Mouse (Mus musculus) stomach, postnatal 0 days (tissue): ENCODE measurements at regions not wholly inside any gene's neighbourhood (a gene's known extent, or its start where the extent isn't known, plus 50 kb on each side); places are given as distances from the start of the nearest gene placed in this dataset.
A peak's percentile ranks its signal among the peaks of the same experiment; 100 is the strongest.

Source experiments
- ATAC-seq: fragments of 200-750 bp; cut with Nextera tagmentation; 2 replicates; pipeline ENCODE4 v1.8.0; 2017; ENCODE audit not compliant: low FRiP score, low TSS enrichment
- DNase-seq: peaks from one replicate; pipeline ENCODE4 v3.0.0-alpha.2; 2016; ENCODE audit warnings: low spot score
- H3K27ac ChIP-seq: fragments of 300-500 bp; sonication (generic); replicated peaks from 2 replicates; pipeline ENCODE4 v1.5.1; 2014; ENCODE audit warnings: mild to moderate bottlenecking, control low read depth
- H3K27me3 ChIP-seq: fragments of 300-500 bp; sonication (generic); 2 replicates; pipeline ENCODE4 v1.6.1; 2014; ENCODE audit warnings: low read length; ENCODE audit not compliant: control insufficient read depth, insufficient read depth
- H3K36me3 ChIP-seq: fragments of 300-500 bp; sonication (generic); 2 replicates; pipeline ENCODE4 v1.6.1; 2014; ENCODE audit warnings: low read length, mixed read lengths; ENCODE audit not compliant: control insufficient read depth, insufficient read depth
- H3K4me1 ChIP-seq: fragments of 300-500 bp; sonication (generic); replicated peaks from 2 replicates; pipeline ENCODE4 v1.6.1; 2014; ENCODE audit warnings: antibody characterized with exemption; ENCODE audit not compliant: control insufficient read depth, insufficient read depth
- H3K4me2 ChIP-seq: fragments of 300-500 bp; sonication (generic); replicated peaks from 2 replicates; pipeline ENCODE4 v1.6.1; 2014; ENCODE audit warnings: low read depth, mild to moderate bottlenecking, control low read depth, moderate library complexity
- H3K4me3 ChIP-seq: fragments of 300-500 bp; sonication (generic); 2 replicates; pipeline ENCODE4 v1.5.1; 2014; ENCODE audit warnings: low read depth, low read length, control low read depth
- H3K9ac ChIP-seq: fragments of 300-500 bp; sonication (generic); 2 replicates; pipeline ENCODE4 v1.6.1; 2014; ENCODE audit warnings: mild to moderate bottlenecking, low read length, control low read depth, mixed read lengths
- H3K9me3 ChIP-seq: fragments of 300-500 bp; sonication (generic); 2 replicates; pipeline ENCODE4 v1.6.1; 2016; ENCODE audit warnings: low read length; ENCODE audit not compliant: control insufficient read depth
- CTCF ChIP-seq: IDR thresholded peaks from 2 replicates; pipeline ENCODE4 v1.5.1; 2016; ENCODE audit warnings: antibody characterized with exemption, low read depth, mild to moderate bottlenecking, moderate library complexity
- EP300 ChIP-seq: optimal IDR thresholded peaks from 2 replicates; pipeline ENCODE3; 2016; ENCODE audit warnings: antibody characterized with exemption
- WGBS: fragments of 180-500 bp; shearing (Covaris S2); extraction: QIAGEN DNeasy Blood & Tissue Kit; methylation state at CpG from one replicate; pipeline ENCODE4 v1.1.7; 2014; 5-methylcytosine and 5-hydroxymethylcytosine counted together

DNA sequence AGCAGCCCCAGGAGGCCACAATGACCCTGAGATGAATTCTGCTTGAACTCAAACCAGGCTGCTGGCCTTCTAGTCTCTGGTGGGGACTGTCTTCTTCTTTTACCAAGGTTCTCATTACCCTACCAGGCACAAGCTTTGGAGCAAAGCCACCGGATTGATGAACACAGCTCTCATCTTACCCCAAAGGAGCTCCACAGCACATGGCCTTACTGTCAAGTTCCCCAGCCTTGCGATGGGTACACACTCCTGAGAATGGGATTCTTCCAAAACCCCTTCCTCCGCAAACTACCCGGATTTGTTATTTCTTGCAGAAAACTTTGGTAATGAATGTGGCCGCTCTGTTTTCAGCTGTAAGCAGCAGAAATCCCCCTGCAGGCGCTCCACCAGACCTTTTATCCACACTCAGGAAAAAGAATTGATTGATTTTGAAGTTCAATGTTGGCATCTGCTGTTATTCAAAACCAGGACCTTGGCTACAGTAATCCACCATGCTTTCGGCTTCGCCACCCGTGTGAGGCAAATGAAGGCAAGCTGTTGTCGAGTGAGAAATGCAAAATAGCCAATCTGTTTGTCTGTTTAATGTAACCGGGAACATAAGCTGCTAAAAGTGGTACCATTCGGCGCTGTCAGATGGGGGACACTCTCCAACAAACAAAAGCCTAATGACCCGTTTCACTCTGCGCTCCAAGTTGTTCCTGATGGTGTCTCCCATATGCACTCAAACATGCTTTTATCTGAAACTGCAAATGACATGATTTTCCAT, 278.9 kb downstream of the Maf start:
- DNase-seq = no peak
- 85% methylated on average over 15 of the region's 15 CpGs for WGBS

DNA sequence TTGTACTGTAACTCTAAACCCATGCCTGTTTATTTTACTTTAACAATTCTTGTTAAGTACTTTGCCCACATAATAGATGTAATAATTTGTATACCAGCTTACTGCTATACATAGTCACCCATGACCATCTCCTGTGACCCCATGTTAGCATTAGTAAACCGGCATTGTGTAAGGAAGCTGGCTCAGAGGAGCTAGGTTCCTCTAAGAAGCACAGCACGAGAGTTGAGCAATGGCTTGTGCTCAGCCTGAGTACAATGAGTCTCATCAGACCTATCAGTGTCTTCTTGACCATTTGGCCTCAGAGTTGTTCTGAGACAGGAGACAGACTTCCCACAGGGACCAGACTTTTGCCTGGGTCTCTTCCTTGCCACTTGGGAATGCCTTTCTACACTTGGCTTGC, 279.6 kb downstream of the Maf start:
- no peaks in the 10 kb centered on the region for H3K4me1 ChIP-seq
- no peaks in the 10 kb centered on the region for H3K9me3 ChIP-seq
- H3K27ac ChIP-seq = no peak overlapping the region
- H3K27me3 ChIP-seq = no peaks in the 10 kb centered on the region
- WGBS = 81% methylated on average over 2 of the region's 2 CpGs
- no peaks in the 10 kb centered on the region for H3K36me3 ChIP-seq
- H3K4me2 ChIP-seq = no peak overlapping the region
- no peak overlapping the region for H3K4me3 ChIP-seq
- ATAC-seq (no peak), DNase-seq (no peak)
- no peak for TF ChIP-seq CTCF
- TF ChIP-seq EP300 = no peak
- no peak overlapping the region for H3K9ac ChIP-seq

More for the DNA sequence above, 278.9 kb downstream of the Maf start:
- H3K4me3 ChIP-seq = no peak overlapping the region
- H3K4me2 ChIP-seq = no peak overlapping the region
- no peaks in the 10 kb centered on the region for H3K9me3 ChIP-seq
- no peaks in the 10 kb centered on the region for H3K36me3 ChIP-seq
- no peak for TF ChIP-seq EP300
- TF ChIP-seq CTCF = no peak
- no peak overlapping the region for H3K9ac ChIP-seq
- no peaks in the 10 kb centered on the region for H3K27me3 ChIP-seq
- no peak overlapping the region for H3K27ac ChIP-seq
- H3K4me1 ChIP-seq = no peaks in the 10 kb centered on the region
- ATAC-seq = no peak

DNA sequence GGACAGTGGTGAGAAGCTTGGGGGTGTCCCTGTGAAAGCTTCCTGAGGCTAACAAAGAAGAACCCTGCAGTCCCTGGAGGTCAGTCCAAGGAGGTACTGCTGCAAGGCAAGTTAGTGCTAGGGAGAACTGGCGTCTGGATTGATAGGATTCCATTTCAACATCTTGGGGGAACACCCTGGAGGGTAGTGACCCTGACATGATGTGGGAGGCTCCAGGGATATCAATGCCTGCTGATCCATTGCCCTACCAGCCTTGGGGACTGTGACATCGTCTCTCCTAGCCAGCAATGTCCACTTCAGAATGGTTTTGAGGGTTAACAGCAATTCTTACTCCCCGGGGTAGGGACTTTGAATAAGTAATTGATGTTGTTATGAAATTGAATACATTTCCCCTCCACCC, 280.1 kb downstream of the Maf start:
- Histone ChIP-seq H3K4me3 (no peak overlapping the region), H3K4me1 (no peaks in the 10 kb centered on the region), H3K27me3 (no peaks in the 10 kb centered on the region), H3K4me2 (no peak overlapping the region), H3K9ac (no peak overlapping the region), H3K36me3 (no peaks in the 10 kb centered on the region), H3K27ac (no peak overlapping the region), H3K9me3 (no peaks in the 10 kb centered on the region)
- TF ChIP-seq CTCF = no peak
- TF ChIP-seq EP300 = no peak
- no peak for ATAC-seq
- no peak for DNase-seq
- 64% methylated on average over 3 of the region's 3 CpGs for WGBS

DNA sequence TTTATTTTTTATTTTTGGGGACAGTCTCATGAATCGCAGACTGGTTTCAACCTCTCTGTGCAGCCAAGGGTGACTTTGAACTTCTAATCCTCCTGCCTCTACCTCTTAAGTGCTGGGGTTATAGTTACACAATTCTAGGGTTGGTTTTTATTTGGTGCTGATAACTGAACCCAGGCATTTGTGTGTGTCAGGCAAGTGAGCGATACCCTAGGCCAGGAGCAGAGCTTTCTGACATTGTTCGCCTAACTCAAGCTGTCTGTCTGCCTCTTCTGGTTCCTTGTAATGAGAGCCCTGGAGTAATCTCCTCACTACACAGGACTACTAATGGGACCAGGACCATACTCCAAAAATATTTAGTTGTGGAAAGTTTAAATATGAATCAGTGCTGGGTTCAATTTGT, 281.1 kb downstream of the Maf start:
- Histone ChIP-seq H3K4me3 (no peak overlapping the region), H3K27ac (no peak overlapping the region), H3K27me3 (no peaks in the 10 kb centered on the region), H3K9ac (no peak overlapping the region), H3K4me2 (no peak overlapping the region), H3K36me3 (no peaks in the 10 kb centered on the region), H3K9me3 (no peaks in the 10 kb centered on the region), H3K4me1 (no peaks in the 10 kb centered on the region)
- TF ChIP-seq EP300 (no peak), CTCF (no peak)
- ATAC-seq (no peak), DNase-seq (no peak)
- 86% methylated on average over 3 of the region's 3 CpGs for WGBS

DNA sequence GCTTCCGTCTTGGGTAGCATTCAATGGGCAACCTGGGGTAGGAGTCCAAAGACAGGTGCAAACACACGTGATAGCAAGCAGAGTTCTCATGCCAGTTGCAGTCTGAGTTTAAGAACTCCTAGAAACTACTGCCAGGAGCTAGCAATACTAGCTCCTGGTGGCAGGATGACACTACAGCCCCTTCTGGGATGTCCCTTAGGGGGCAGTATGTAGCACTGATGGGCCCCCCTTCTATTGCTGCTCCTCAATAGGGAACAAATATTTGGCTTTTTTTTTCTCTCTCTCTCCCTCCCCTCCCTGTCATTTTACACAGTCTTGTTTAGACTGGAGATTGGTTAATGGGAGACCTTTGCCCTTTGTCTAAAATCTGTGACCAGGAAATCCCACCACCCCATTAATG, 282.2 kb downstream of the Maf start:
- Histone ChIP-seq H3K9ac (no peak overlapping the region), H3K36me3 (no peaks in the 10 kb centered on the region), H3K4me2 (no peak overlapping the region), H3K4me3 (no peak overlapping the region), H3K27ac (no peak overlapping the region), H3K27me3 (no peaks in the 10 kb centered on the region), H3K4me1 (no peaks in the 10 kb centered on the region), H3K9me3 (no peaks in the 10 kb centered on the region)
- peak; percentile 32; the same call in 1 of the 2 replicates for TF ChIP-seq CTCF
- TF ChIP-seq EP300 = no peak
- ATAC-seq = no peak
- no peak for DNase-seq
- WGBS = 39% methylated on average over 2 of the region's 2 CpGs

DNA sequence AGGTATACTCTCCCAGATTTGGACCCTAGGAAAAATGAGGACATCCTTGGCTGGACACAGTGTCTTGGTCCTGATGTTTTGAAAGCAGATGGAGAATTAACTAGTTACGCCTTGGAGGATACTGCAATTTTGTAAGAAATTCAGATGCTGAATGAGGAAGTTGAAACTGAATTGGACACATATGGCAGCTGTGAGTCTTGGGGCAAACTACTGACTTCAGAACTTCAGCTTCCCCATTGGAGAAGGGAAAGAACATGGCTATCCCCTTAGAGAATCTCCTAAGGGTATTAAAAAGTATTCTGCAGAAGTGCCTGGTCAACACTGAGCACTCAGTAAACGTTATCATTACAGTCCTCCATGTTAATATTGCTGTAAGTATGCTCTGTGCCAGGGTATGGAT, 283.9 kb downstream of the Maf start:
- H3K9ac ChIP-seq = no peak overlapping the region
- WGBS = 85% methylated on average over 2 of the region's 2 CpGs
- TF ChIP-seq EP300 (no peak), CTCF (no peak)
- no peak overlapping the region for H3K4me2 ChIP-seq
- no peaks in the 10 kb centered on the region for H3K27me3 ChIP-seq
- ATAC-seq (no peak), DNase-seq (no peak)
- H3K27ac ChIP-seq = no peak overlapping the region
- H3K9me3 ChIP-seq = no peaks in the 10 kb centered on the region
- H3K36me3 ChIP-seq = no peaks in the 10 kb centered on the region
- H3K4me3 ChIP-seq = no peak overlapping the region
- H3K4me1 ChIP-seq = no peaks in the 10 kb centered on the region
